Mouse (Mus musculus) left cerebral cortex, adult 2 months (tissue): ENCODE results near the gene Trmt2a. TPM values are rescaled to one million over a fixed set of nuclear protein-coding genes. Genes with fewer than 3 reads are reported as not detected.
A peak's percentile ranks its signal among the peaks of the same experiment; 100 is the strongest.

Source experiments
- DNase-seq, 2 experiments: peaks; one replicate each; pipeline ENCODE4 v3.0.0; 2021 to 2022; ENCODE audit warnings: low spot score in 2 of 2, mixed read lengths in 1 of 2; ENCODE audit errors: extremely low spot score in 1 of 2
- H3K27ac ChIP-seq: fragments of 200-600 bp; 2 replicates; pipeline ENCODE4 v1.8.1; 2022
- H3K4me3 ChIP-seq: fragments of 200-600 bp; 2 replicates; pipeline ENCODE4 v1.8.1; 2022
- CTCF ChIP-seq: fragments of 200-600 bp; IDR thresholded peaks from 2 replicates; pipeline ENCODE4 v1.8.1; 2022; ENCODE audit warnings: antibody characterized with exemption, mild to moderate bottlenecking, moderate library complexity
- intact Hi-C: fragments of 180-260 bp; cut with DNase I; formaldehyde crosslinking; loops from one replicate; pipeline ENCODE4 v1.15.1; 2025
- long read RNA-seq, 2 experiments: library from polyadenylated mRNA; stranded (forward); transcript quantifications; one replicate each; pipeline ENCODE4 v2.0.0; 2021; ENCODE audit warnings: borderline mapping rate in 2 of 2
- total RNA-seq, 2 experiments: library from RNA; stranded (reverse); gene quantifications; 2 replicates each; pipeline ENCODE4 v1.2.3; 2021

Trmt2a gene
- 10 to 100 TPM; 43.6 to 47.7 TPM for total RNA-seq
- long read RNA-seq, experiment 1, transcript Trmt2a-203 (12 exons, 2,367 nt), result major isoform, 15 of 51 reads
- long read RNA-seq, experiment 1, partial matches to known transcripts, result 4 of 51 reads
- long read RNA-seq, experiment 1, other reads (novel, unspliced or antisense), result 27 of 51 reads
- long read RNA-seq, experiment 2, transcript Trmt2a-203 (12 exons, 2,367 nt), result major isoform, 7 of 34 reads
- long read RNA-seq, experiment 2, partial matches to known transcripts, result 5 of 34 reads
- long read RNA-seq, experiment 2, other reads (novel, unspliced or antisense), result 21 of 34 reads

DNA sequence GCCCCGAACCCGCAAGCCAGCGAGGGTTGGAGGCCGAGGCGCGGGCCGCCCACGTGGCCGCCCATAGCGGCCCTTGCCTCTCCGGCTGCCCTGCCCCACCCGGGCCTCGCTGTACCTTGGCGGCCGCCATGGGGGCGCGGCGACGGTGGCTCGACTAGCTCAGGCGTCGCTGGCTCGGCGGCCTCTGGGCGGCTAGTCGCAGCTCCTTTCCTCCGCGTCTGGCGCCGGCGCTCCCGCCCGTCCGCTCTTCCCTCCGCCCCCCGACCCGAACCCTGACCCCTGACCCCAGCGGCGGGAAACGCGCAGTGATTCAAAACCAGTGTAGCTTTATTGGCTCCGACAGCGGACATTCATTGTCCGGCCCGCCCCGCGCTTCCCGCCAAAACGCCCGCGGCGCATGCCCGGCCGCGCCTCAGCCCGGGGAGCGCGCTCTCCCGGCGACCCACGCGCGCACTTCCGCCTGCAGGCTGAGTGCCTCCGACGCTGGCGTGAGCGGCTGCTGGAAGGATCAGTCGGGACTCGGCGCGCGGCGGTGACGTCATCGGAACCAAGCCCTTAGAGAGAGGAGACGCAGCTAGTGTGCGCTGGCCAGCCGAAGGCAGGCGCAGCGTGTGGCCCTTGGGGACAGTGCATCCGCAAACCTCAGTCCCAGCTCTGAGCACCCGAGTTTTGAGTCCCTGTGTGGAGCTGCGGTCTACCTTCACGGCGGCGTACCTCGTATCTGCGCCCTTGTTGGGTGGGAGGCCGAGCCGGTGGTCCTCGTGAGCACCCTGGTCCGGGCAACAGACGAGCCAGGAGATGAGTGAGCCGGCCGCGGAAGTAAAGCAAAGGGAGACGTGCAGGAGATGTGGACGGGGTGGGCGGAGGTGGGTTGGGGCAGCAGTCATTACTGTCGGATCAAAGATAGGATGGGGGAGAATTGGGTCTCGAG, at the start of gene Trmt2a, which contains the start of gene Ranbp1:
Trmt2a (plus strand) TSS at position 247 of the 931 bp plus-strand sequence.
Ranbp1 (minus strand) TSS at position 300 of the 931 bp plus-strand sequence.
- no peak; the same call in 1 of the 2 replicates for TF ChIP-seq CTCF
- intact Hi-C loops, result loop anchor here (1.0 kb wide), 1 partner anchor 13 kb away; the partner anchor contains the start of gene Zdhhc8
- peak within 1 kb of the TSS; percentile 88 for H3K27ac ChIP-seq
- H3K4me3 ChIP-seq, result peak within 1 kb of the TSS; percentile 93
- DNase-seq, result peak; percentile 99 to 100

DNA sequence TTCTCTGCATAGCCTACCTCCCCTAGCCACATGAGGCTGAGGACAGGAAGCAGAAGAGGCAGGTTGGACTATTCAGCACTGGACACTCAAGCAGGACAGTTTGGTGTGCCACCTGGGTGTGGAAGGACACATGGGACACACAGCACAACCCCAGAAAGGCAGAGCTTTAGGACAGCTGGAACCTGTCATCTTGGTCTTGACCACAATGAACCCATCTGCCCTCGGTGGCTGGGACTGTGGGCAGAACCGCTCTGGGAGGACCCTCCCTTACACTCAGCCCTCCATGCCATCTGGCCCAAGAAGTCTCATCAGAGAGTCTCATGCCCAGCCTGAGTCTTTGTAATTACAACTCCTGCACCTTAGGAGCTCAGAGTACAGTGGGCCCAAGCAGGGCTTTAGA, 48.4 kb upstream of the Trmt2a start:
- no peak for TF ChIP-seq CTCF
- intact Hi-C loops, result no loop called here
- no peak overlapping the region for H3K4me3 ChIP-seq
- no peak overlapping the region for H3K27ac ChIP-seq
- DNase-seq, result no peak

- Histone ChIP-seq H3K4me3 (no peak overlapping the region), H3K27ac (no peak overlapping the region)
- no peak for DNase-seq
- no peak for TF ChIP-seq CTCF
- intact Hi-C loops, result no loop called here
Measured at GRCm38 (mm10) chr16:18201620-18202019, 46.9 kb upstream of the Trmt2a start.

- DNase-seq, result no peak
- intact Hi-C loops, result no loop called here
- H3K4me3 ChIP-seq, result no peak overlapping the region
- no peak overlapping the region for H3K27ac ChIP-seq
- no peak for TF ChIP-seq CTCF
Measured at GRCm38 (mm10) chr16:18202061-18202460, 46.4 kb upstream of the Trmt2a start.

GRCm38 (mm10) chr16:18203430-18204091, 44.9 kb upstream of the Trmt2a start:
- intact Hi-C loops, result no loop called here
- no peak for DNase-seq
- H3K4me3 ChIP-seq, result no peak overlapping the region
- no peak for TF ChIP-seq CTCF
- H3K27ac ChIP-seq, result no peak overlapping the region

- peak; percentile 87 for TF ChIP-seq CTCF
- DNase-seq, result peak; percentile 71 to 83
- Histone ChIP-seq H3K4me3 (no peak overlapping the region), H3K27ac (peak overlapping the region; percentile 42; the same call in 1 of the 2 replicates)
- intact Hi-C loops, result loop anchor here (1.0 to 2.0 kb wide), 4 partner anchors 39 to 158 kb away; partner anchors contain the start of genes Dgcr6 and Rtn4r
Measured at GRCm38 (mm10) chr16:18210701-18211416, 37.6 kb upstream of the Trmt2a start.

DNA sequence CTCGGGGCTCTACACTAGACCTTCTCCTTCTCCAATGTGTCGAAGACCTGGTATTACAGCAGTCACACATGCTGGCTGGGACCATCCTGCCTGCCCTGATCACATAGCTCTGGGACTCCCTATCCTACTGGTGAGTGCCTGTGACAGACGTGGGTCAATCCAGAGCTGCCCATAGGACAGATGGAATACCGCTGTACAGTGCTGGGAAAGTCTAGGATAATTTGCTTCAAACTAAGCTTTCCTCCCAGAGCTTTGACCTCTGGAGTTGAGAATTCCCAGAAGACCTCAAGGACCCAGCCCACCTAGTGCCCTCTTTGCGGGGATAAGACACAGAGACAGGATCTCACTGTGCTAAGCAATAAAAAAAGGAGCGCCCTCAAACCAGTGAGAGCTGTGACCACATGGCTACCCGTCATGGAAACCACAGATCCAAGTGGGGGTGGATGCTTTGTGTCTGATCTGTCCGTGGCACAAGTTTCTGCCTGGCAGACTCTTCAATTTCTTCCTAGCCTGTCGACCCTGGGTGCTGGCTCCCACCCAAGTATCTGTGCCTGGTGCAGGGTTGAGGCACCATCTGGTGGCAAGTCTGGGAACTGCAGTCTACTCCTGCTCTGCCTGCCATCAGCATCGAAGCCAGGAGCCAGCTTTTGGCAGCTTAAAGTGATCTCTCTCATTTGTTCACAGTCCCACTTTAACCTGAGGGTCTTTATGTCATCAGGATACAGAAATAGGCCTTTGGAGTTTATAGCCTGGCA, 36.9 kb upstream of the Trmt2a start:
- peak overlapping the region; percentile 42; the same call in 1 of the 2 replicates for H3K27ac ChIP-seq
- peak; percentile 89 to 95 for DNase-seq
- no peak overlapping the region for H3K4me3 ChIP-seq
- TF ChIP-seq CTCF, result peak; percentile 99
- intact Hi-C loops, result loop anchor here (1.0 to 2.0 kb wide), 4 partner anchors 39 to 159 kb away; partner anchors contain the start of genes Dgcr6 and Rtn4r

- intact Hi-C loops, result no loop called here
- no peak for TF ChIP-seq CTCF
- peak overlapping the region; percentile 76 for H3K27ac ChIP-seq
- peak; percentile 72 to 74 for DNase-seq
- peak overlapping the region; percentile 9; the same call in 1 of the 2 replicates for H3K4me3 ChIP-seq
Measured at GRCm38 (mm10) chr16:18213689-18214088, 34.8 kb upstream of the Trmt2a start.

GRCm38 (mm10) chr16:18214858-18215257, 33.6 kb upstream of the Trmt2a start:
- H3K4me3 ChIP-seq, result peak overlapping the region; percentile 2; the same call in 1 of the 2 replicates
- peak overlapping the region; percentile 76 for H3K27ac ChIP-seq
- no peak for DNase-seq
- TF ChIP-seq CTCF, result no peak
- intact Hi-C loops, result no loop called here

DNA sequence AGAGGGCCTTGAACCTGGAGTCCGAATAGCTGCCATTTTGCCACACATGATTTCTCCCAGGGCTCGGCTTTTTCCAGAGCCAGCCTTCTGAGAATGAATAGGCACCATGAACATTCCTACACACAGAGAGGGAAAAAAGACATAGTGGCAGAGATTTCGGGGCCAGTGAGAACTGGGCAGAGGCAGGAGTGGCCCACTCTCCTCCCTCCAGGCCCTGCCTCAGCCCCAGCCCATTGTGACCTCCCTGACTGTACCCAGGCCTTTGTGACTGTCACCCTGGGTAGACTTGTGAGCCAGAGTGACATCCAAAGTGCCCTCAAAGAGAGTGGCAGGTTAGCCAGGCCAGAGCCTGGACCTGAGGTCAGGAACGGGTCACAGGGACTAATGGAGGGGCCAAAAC, 30.9 kb upstream of the Trmt2a start, which contains the start of gene Ccdc188:
Ccdc188 (plus strand) TSS at position 301 of the 400 bp plus-strand sequence.
- no peak for DNase-seq
- Histone ChIP-seq H3K4me3 (no peak within 1 kb of the TSS), H3K27ac (no peak within 1 kb of the TSS)
- no peak for TF ChIP-seq CTCF
- intact Hi-C loops, result no loop called here
